Mouse (Mus musculus) kidney, adult 9 months (tissue): ENCODE data around the gene Lamb1.

ENCODE experiments used
- DNase-seq: peaks from one replicate; pipeline ENCODE4 v3.0.0; 2022

Gene Lamb1

DNA sequence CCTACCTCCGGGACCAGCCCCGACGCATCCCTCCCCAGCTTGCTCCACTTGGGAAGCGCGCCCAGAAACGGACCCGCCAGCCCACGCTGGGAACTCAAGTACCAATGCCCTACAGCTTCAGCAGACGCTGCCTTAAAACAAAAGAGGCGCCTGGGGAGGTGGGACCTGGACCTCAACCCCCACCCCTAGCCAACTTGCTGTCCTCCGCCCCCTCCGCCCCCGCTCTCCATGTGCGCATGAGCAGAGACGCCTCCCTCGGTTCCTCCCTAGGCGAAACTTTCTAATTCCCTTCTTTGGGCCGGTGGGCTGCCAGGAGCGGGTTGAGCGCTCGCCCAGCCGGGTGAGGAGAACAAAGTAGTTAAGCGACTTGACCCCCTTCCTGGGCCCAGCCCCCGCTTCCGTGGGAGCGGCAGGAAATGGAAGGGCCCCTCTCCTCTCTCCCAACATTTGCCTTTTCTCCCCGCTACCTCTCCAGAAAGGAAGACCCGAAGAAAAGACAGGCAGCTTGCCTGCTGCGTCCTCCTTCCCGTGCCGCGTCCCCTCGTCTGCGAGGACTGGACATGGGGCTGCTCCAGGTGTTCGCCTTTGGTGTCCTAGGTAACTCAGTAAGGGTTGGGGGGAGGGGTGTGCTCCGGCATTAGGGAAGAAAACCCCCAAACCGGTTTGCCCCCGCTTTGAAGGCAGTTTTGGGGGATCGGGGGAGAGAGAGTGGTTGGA is at the start of gene Lamb1:
Gene Lamb1, plus strand, starts transcription at position 230 of the 717 bp plus-strand sequence.
- peak; percentile 88 for DNase-seq

DNA sequence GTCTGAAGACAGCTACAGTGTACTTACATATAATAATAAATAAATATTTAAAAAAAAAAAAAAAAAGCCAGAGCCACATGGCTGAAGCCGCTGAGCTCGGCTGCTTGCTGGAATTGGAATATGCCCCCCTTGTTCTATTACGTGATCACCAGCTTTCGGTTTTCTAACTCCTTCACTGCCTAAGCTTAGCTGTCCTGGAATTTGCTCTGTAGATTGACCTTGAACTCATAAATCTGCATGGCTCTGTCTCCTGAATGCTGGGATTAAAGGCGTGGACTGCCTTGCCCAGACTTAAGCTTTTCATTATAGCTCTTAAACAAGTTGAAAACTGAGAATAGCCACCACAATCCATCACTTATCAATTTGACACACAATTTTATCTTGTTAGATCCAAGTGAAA is 47.8 kb upstream of the Lamb1 start:
- no peak for DNase-seq

DNA sequence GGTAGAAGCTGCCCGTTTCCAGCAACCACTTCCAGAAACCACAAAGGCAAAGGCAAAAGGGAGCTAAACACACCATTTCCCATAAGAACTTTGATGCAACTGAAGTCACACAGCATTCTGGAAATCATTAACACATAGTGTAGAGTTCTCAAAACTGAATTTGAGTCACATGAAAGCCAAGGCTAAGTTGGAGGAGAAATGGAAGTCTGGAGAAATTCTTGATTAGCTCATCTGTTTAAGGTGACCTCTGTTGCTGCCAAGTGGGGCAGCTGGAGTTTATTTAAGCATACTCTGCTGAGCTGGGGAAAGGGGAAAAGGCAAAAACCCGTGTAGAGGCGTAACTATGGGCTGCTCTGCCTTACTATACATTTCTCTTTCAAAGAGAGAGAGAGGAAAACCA is 46.3 kb upstream of the Lamb1 start:
- peak; percentile 66 for DNase-seq

DNA sequence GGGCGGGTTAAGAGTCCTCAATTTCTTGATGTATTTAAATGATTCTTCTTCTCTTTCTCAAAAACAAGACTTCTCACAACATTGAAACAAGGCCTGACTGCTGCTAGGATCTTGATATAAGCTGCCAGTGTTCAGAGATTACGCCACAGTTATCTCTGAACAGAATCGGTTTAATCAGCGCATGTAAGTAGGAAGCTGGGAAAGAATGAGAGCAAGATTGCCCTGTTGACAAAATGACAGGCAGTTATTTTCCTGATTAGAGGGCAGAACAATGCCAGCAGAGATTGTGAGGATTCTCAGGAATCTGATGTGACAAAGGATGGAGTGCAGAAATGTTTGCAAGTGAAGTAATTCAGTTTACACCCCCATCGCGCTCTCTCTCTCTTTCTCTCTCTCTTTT is 43.5 kb upstream of the Lamb1 start:
- no peak for DNase-seq

DNA sequence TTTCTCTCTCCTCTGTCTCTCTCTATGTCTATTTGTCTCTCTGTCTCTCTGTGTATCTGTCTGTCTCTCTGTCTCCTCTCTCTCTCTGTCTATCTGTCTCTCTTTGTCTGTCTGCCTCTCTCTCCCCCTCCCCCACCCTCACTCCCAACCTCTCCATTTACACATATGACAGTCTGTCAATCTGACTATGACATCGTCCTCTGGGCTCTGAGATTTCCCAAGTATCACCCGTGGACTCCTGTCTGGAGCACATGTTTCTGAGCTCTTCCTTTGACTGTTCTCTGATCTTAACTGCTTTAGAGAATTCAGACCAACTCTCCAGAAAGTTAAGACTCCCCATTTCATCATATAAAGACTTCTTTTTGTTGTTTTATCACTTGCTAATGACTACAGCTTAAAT is 42.8 kb upstream of the Lamb1 start:
- no peak for DNase-seq

DNA sequence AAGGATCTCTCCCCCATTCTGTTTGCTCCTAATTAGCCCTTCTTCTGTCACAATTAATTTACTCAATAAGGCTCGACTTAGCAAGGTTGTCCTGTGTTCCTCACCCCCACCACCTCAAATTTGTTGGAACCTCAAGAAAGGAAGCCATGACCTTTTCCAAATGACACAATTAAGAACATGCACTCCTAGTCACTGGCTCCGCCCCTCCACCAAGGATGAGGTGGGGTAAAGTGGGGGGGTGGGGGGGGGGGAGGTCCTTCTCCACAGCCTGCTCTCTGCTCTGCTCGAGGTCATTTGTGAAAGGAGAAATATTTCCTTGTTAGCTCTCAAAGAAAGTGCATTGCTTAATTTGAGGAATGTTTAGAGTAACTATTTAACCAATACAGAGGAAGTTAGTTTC is 42.3 kb upstream of the Lamb1 start:
- DNase-seq: peak; percentile 30

DNA sequence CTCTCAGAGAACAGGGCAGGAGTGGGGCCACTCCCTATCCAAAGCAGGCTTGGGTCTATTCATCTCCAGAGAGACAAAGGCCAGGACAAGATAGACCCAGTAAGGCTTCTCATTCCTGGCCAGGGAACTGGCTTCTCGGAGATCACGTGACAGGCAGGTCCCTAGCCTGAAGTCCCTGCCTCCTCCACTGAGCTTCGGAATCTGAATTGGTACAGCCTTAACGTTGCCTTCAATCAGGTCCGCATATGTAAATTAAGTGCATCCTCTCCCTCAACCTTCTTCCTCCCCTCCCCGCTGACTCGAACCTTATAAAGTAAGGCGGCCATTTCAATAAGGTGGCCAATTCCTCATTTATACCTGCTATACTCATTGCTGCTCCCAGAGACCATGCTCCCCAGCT is 39.6 kb upstream of the Lamb1 start:
- no peak for DNase-seq

DNA sequence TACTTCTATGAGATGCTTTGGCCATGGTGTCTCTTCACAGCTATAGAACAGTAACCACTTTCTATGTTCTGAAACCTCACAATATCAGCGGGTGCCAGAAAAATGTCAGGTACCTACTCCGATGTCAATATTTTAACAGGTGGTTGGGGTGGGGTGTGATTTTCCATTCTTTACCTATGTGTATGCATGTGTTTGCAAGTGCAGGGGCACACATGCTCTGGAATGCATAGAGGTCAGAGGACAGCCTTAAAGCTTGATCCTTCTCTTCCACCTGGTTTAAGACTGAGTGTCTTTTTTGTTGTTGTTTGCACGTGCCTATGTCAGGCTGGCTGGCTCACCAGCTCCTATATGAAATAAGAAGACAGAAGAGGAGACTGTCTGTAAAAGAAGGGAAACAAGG is 37.9 kb upstream of the Lamb1 start:
- DNase-seq: no peak

DNA sequence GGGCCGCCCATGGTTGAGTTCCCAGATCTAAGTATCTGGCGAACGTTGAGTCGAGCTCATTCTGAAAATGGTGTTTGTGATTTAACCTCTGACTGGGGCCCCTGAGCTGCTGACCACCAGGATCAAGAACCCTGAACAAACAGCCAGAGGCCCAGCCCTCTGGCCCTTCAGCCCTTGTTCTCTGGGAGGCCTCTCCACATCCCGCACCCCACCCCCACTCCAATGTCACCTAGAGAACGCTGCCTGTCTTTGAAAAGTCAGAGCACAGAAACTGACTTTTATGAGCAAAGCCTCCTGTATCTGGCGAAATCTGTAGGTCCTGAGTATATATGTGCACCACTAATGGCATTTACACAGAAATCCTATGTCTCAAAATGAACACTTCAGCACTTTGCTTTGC is 36.2 kb upstream of the Lamb1 start:
- no peak for DNase-seq

DNA sequence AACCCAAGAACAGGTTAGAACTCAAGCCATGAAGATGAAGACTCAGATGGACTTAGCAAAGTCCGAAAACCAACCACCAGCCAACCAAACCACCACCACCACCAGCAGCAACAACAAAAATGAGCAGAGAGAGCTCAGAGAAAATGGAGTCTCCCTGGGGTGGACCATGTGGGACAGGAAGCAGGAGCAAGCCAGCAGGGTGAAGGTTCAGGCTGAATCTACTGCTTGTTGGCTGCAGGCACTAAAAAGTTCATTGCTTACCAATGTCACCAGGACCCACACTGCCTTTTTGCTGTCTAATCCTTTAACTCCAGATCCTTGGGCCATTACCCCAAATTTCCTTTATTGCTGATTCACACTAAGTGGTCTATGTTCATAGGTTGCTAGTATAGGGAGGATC is 32.4 kb upstream of the Lamb1 start:
- peak; percentile 40 for DNase-seq

DNA sequence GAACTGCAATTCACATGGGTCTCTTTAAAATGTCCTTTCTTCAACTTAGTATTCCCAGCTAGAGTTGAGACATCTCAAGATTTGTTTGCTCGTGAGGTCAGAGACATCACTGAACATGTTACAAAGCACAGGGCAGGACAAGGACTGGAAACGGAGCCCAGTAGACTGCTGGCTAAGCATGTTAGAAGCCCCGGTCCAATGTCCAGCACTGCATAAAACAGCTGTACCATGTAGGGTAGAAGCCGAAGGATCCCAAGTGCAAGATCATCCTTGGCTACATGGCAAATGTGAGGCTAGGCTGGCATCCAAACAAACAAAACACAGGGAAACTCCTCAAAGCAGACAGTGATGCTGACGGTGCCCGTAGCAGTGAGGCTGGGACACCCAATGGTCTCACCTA is 30.0 kb upstream of the Lamb1 start:
- DNase-seq: peak; percentile 40

DNA sequence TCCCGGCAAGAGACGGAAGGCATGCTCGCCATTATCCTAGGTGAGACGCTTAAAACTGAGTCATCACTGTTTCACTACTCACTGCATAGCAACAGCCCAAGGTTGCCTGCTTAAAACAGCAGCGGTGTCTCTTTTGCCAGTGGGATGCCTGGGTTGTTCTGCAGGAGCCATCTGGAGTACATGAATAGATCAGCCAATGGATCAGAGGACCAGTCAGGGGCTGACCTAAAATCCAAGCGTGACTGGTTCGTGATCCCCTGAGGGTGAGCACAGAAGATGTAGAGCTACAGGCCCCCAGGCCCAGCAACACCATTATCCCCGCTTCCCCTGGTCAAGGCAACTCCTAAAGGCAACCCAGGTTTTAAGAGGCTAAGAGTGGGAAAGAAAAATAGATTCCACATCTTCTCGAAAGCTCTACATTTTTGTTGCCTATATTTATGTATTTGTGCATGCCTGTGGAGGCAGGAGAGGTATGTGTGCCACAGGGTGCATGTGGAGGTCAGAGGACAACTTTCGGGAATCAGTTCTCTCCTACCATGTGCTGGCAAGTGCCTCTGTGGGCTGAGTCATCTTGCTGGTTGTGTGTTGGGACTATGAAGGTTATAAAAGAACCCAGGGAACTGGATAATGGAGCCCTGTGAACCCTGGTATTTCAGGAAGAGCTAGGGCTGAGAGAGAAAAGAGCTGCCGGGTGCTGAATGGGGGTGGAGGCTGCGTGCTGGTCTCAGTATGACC is 28.0 kb upstream of the Lamb1 start:
- DNase-seq: no peak

DNA sequence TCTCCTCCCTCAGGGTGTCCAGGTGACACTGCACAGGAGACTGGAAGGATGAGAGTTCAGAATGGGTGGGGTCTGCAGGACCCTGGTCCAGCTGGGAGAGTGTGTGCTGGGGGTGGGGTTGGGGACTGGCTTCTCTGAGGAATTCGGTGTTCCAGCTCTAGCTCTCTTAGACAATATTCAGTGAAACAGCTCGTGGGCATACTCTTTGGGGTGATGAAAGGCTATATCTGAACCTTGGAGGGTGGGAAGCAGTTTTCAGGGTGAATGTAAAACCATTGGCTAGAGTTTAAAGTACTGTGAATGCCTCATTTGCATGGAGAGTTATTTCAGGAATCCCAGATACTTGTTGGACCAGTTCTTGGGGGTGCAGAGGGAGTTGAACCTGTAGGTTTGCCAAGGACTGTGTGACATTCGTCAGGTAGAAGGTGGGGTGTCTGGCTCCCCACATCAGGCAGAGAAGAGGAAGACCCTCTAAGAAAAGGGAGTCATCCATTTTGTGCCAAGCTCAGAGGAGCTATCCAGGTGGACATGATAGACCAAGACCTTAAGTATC is 25.9 kb upstream of the Lamb1 start:
- DNase-seq: peak; percentile 50

DNA sequence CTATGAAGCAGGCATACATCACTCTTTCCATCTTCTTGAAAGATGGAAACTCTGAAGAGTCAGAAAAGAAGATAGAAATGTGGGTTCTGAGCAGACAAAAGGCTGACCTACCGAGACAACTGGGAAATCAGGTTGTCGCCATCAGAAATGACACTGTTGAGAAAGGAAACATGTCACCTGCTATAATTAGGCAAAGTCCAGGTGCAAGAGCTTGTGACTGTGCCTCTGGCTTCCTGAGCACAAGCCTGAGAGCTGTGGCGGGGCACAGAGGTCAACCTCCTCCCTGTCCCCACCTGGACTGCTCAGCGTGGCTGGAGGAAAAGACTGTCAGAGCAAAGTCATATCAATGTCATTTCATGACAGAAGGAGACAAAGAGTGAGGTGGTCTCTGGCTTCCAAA is 25.2 kb upstream of the Lamb1 start:
- no peak for DNase-seq

DNA sequence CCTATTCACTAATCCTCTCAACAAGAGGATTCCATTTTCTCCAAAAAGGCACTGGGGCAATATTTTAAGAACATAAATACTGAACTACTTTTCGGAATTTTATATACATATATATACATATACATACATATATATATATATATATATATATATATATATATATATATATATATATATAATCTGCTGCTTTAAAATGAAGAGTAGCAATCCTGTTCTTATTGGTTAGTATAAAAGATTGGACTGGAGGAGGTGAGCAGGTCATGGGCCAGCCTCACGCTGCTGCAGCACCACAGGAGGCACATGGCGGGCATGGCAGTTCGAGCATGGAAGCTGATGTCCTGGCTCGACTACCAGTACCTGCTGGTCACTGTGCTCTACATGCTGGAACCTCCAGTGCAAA is 24.6 kb upstream of the Lamb1 start, which contains the start of gene Gm6993:
Gene Gm6993, plus strand, starts transcription at position 301 of the 400 bp plus-strand sequence.
- DNase-seq: no peak

DNA sequence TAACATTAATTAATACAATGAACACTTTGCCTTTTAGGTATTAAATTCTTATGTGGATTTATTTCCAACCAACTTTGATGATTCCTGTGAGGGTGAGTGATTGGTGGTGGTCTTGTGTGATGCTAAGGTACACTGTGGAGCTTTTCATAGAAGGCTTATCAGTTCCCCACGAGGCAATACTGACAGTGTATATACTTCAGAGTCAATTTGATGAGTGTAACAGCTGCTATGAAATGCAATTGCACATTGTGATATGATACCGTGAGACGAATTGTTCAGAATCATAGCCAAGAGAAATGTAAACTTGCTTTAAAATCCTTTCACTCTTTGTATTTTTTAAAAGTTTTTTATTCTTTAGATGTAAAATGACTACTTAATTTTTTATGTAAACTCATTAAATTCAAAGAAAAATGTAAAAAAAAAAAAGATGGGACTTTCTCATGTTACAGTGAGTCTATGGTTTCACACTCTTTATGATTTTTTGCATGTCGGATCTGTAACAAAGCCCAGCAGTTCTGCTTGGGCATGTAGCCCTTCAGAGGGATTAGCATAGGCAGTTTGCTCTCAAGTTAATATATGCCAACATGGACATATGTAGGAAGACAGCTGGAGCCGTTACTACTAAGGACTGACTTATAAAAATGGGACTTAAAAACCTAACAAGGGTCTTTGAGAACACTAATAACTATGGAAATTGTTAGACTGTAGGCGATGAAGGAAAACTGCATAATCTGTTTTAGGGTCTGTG is 23.3 kb upstream of the Lamb1 start:
- DNase-seq: no peak

DNA sequence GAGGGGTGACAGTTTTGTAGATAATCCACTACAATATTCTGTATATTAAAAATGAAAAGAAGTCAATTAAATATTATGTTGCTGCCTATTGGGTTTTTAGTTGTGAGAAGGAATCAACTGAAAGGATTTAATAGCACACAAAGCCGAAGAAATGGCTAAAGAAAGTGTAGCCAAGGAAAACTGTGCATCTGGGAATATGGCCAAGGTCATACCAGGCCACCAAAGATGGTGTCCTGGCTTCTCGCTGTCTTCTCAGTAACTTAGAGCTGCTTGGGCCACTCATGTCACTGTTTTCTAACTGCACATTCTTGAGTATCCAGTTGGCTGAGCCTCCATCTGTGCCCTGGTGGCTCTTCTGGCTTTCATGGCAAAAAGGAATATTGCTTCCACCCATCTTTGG is 21.0 kb upstream of the Lamb1 start:
- no peak for DNase-seq

DNA sequence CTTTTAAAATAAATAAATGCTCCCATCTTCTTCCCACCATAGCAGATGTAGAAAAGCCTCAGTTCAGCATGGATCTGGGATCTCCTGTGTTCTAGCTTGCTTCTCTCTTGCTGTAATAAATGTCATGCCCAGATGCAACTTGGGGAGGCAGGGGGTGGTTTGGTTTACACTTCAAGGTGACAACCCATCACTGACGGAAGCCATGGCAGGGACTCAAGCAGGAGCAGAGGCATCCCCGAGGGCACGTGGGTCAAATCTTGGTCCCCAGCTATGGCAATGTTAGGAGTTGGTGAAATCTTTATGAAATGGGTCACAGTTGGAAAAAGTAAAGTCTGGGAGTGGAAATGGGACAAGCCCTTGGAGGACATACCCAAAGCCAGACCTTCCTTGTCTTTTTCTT is 20.3 kb upstream of the Lamb1 start:
- DNase-seq: no peak

DNA sequence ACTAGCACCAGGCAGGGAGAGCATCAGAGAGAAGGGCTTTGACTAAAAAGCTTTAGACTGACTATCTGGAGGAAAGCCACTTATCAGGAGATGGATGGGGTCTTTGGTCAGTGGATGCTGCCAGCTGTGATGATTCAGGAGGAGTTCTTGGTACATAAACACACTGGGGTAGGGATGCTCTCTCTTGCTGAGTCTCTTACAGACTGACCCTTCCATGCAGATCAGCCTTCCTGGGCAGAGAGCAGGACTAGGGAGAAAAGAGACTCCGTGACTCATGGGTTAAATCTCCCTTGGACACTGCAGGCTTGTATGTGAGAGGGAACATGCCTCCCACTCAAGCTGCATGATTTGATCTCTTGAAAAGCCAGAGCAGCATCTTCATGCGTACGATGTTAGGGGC is 18.9 kb upstream of the Lamb1 start:
- DNase-seq: no peak

DNA sequence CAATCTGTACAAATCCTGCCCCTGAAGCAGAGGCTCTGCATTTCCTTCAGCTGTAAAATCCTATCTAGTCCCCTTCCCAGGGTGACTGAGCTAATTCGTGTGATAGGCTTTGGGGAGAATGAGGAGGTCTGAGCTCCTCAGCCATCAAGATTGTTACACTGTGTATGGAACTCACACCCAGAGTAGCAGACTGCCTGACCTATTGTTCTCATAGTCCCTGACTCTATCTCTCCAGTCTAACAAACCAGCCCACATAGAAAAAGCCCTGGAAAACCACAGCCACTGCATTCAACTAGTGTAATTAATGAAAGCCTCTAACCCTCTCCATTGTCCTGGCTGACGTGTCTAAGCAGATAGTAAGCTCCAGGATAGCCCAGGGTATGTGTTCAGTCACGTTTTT is 18.4 kb upstream of the Lamb1 start:
- DNase-seq: no peak

DNA sequence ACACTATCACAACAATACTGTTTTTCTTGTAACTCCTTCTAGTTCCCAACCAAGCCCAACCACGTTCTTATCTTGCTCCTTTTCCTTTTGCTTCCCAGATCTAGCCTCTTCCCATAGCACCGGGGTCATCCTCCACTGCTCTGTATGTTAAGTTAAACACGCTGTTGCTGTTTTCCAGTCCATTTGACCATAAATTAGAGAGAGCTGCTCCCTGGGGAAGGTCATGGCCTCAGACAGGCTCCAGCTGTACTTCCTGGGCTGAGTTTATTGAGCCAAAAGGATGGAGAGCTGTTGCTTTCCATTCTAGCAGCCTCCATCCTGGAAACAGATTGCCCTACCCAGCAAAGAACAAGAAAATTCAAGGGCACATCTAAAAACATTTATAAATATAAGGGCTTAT is 16.9 kb upstream of the Lamb1 start:
- peak; percentile 40 for DNase-seq

DNA sequence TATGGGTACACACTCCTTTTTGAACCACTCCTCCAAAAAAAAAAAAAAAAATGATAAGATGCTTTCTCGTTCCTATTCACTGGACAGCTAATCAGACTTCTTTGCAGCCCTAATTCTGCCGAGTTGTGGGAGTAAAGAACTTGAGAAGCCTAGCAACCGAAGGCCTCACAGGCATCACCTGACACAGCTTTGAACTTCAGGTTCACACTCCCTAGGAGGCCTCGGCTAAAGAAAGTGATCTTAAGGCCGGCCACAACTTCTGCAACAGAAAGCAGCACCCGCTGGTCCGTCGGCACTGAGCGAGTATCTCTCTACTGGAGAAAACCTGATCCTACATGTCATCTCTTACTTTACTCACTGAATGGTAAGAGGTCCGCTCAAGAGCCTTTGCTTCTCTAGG is 16.4 kb upstream of the Lamb1 start:
- no peak for DNase-seq

DNA sequence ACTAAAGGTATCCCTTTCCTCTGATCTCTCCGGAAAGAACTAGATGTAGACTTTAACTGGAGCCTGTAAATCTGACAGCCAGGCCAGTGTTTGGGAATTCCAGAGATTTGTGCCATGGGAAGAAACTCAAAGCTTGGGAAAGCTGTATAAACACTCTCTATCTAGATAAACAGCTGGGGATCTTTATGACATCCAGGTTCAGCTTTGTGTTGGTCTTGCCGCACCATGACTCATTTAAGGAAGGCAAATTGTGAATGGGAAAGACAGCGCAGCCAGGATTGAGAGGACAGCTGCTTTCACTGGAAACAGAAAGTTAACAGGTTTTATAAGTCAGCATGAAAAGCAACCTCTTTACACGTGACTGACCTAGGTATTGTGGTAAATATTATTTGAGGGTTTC is 12.8 kb upstream of the Lamb1 start:
- no peak for DNase-seq

DNA sequence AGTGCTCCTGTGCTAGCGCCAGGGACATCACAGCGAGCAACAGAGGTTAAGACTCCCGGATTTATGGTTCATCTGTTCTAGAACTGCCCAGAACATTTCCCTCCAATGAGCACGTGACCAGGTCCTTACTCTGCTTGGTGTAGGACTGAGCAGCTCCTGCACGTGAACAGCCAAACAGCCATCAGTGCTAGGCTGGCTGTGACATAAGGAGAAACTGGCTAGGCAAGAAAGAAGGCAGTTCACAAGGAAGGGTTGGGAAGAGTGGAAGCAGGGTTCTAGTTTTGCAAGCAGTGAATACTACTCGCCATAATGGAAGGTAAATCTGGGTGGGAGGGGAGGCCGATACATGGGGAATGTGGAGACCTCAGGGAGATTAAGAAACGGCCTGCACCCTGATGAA is 10.1 kb upstream of the Lamb1 start:
- DNase-seq: no peak
